Mouse (Mus musculus): ENCODE measurements around the gene Ankrd63. TPM values are rescaled to one million over a fixed set of nuclear protein-coding genes. Genes with fewer than 3 reads are reported as not detected.
A peak's percentile ranks its signal among the peaks of the same experiment; 100 is the strongest.

Gene Ankrd63
- polyA plus RNA-seq, 1 experiment = not detected

DNA sequence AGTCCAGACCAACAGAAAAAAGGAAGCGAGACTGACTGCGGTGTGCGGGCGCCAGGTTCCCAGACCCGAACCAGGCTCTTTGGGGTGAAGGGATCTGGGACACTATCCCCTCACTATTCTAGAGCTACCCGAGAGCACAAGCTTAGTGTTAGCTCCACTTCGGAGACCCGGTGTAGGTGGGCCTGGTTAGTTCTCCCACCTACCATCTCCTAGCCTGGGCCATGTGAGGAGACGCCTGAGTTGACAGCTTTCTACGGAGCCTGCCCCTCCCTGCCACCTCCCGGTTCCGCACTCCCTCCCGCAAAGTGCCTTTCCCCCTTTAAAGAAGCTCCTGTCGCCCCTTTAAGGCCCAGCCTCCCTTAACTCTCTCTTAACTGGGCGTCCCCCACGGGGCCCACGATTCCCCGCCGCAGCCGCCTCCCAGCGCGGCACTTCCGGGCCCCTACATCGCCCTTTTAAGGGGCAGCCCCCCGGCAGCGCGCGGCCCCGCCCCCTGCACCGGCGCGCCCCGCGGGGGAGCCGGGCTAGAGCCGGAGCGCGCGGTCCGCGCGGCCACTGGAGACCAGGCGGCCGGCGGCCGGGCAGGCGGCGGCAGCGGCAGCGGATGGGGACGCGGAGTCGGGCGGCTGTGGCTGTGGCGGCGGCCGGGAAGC lies 41.6 kb upstream of the Ankrd63 start, which contains the start of gene Inafm2:
Gene Inafm2, plus strand, starts transcription at position 527 of the 653 bp plus-strand sequence.
- WGBS = 11% methylated on average over 57 of the region's 57 CpGs

GRCm38 (mm10) chr2:118744621-118745020 lies 40.9 kb upstream of the Ankrd63 start:
- H3K27ac ChIP-seq (ENCODE audit: insufficient read depth, low read depth, low read length) = no peak overlapping the region
- H3K4me1 ChIP-seq (ENCODE audit: control insufficient read depth, insufficient read depth, low read length) = peaks cover 15% of the 10 kb centered on the region
- TF ChIP-seq CTCF (IDR thresholded peaks at IDR 0.05; ENCODE audit: insufficient read depth, low read depth, low read length) (no peak), POLR2A (IDR thresholded peaks at IDR 0.05; ENCODE audit: insufficient read depth, low read depth, low read length) (no peak)
- 25% methylated on average over 7 of the region's 7 CpGs for WGBS
- no peak overlapping the region for H3K4me3 ChIP-seq (ENCODE audit: insufficient read depth, low read depth, low read length)

More for the DNA sequence above, 41.6 kb upstream of the Ankrd63 start, which contains the start of gene Inafm2:
- TF ChIP-seq POLR2A (IDR thresholded peaks at IDR 0.05; ENCODE audit: insufficient read depth, low read depth, low read length) (peak; percentile 52), CTCF (IDR thresholded peaks at IDR 0.05; ENCODE audit: insufficient read depth, low read depth, low read length) (no peak)
- Histone ChIP-seq H3K4me1 (ENCODE audit: control insufficient read depth, insufficient read depth, low read length) (peaks cover 18% of the 10 kb centered on the region), H3K27ac (ENCODE audit: insufficient read depth, low read depth, low read length) (peak within 1 kb of the TSS; percentile 24), H3K4me3 (ENCODE audit: insufficient read depth, low read depth, low read length) (peak within 1 kb of the TSS; percentile 96)

DNA sequence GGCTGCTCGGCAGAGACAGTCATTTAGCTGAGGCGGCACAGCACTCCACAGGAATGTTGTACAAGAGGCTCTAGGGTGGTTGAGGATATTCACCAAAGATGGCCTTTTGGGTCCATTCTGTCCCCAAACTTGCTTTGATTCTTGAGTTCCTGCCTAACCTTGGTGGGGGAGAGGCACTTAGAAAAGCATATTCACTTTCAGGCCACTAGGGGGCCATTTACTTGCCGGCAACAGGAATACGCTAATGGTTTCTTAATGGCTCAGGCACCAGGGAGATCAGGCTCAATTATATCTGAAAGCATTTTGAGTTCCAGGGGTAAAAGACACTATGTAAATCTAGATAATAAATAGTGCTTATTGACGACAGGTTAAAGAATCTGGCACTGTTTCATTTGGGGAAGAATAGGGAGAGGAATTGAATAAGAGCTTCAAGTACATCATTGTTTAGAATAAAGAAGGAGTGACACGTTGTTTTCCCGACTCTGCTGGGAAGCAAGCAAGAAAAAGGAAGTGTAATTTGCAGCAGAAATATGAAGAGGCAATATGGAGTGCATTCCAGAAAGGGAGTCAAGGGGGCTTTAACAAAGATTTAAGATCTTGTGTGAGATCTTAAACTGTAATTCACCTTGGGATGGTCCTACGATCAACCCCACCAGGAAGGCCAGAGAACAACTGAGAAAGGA lies 39.6 kb upstream of the Ankrd63 start:
- Histone ChIP-seq H3K4me1 (ENCODE audit: control insufficient read depth, insufficient read depth, low read length) (peaks cover 8% of the 10 kb centered on the region), H3K27ac (ENCODE audit: insufficient read depth, low read depth, low read length) (no peak overlapping the region), H3K4me3 (ENCODE audit: insufficient read depth, low read depth, low read length) (no peak overlapping the region)
- 24% methylated on average over 8 of the region's 8 CpGs for WGBS
- TF ChIP-seq CTCF (IDR thresholded peaks at IDR 0.05; ENCODE audit: insufficient read depth, low read depth, low read length) = no peak
- no peak for TF ChIP-seq POLR2A (IDR thresholded peaks at IDR 0.05; ENCODE audit: insufficient read depth, low read depth, low read length)

- H3K27ac ChIP-seq (ENCODE audit: insufficient read depth, low read depth, low read length) = no peak overlapping the region
- H3K4me1 ChIP-seq (ENCODE audit: control insufficient read depth, insufficient read depth, low read length) = peaks cover 6% of the 10 kb centered on the region
- no peak for TF ChIP-seq POLR2A (IDR thresholded peaks at IDR 0.05; ENCODE audit: insufficient read depth, low read depth, low read length)
- no peak for TF ChIP-seq CTCF (IDR thresholded peaks at IDR 0.05; ENCODE audit: insufficient read depth, low read depth, low read length)
- no peak overlapping the region for H3K4me3 ChIP-seq (ENCODE audit: insufficient read depth, low read depth, low read length)
- WGBS = 57% methylated on average over 9 of the region's 9 CpGs
Observed at GRCm38 (mm10) chr2:118741183-118741582, 37.4 kb upstream of the Ankrd63 start.

- 73% methylated on average over 3 of the region's 3 CpGs for WGBS
- peaks cover 6% of the 10 kb centered on the region for H3K4me1 ChIP-seq (ENCODE audit: control insufficient read depth, insufficient read depth, low read length)
- no peak overlapping the region for H3K4me3 ChIP-seq (ENCODE audit: insufficient read depth, low read depth, low read length)
Observed at GRCm38 (mm10) chr2:118740341-118740740, 36.6 kb upstream of the Ankrd63 start.

DNA sequence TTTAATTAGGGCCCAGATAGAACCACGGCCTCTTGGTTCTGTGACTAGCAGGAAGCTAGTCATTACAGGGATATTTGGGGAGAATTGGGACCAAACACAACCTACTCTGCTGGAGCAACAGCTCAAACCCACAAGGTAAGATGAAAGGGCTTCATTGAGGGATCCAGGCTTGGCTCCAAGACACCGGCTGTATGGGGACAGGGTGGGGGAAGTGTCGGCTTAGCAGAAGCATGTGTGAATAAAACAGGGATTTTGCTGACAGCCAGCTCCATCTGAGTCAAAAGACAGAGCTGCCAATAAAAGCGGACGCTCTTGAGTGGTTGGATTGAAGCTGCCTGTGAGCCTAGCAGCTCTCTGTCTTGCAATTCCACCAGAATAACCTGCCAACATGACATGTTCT lies 29.6 kb upstream of the Ankrd63 start:
- Histone ChIP-seq H3K27ac (ENCODE audit: insufficient read depth, low read depth, low read length) (no peak overlapping the region), H3K4me1 (ENCODE audit: control insufficient read depth, insufficient read depth, low read length) (peaks cover 17% of the 10 kb centered on the region), H3K4me3 (ENCODE audit: insufficient read depth, low read depth, low read length) (no peak overlapping the region)
- TF ChIP-seq CTCF (IDR thresholded peaks at IDR 0.05; ENCODE audit: insufficient read depth, low read depth, low read length) (no peak), POLR2A (IDR thresholded peaks at IDR 0.05; ENCODE audit: insufficient read depth, low read depth, low read length) (no peak)
- WGBS = 48% methylated on average over 5 of the region's 5 CpGs

More at GRCm38 (mm10) chr2:118740341-118740740, 36.6 kb upstream of the Ankrd63 start:
- no peak for TF ChIP-seq CTCF (IDR thresholded peaks at IDR 0.05; ENCODE audit: insufficient read depth, low read depth, low read length)
- no peak overlapping the region for H3K27ac ChIP-seq (ENCODE audit: insufficient read depth, low read depth, low read length)

DNA sequence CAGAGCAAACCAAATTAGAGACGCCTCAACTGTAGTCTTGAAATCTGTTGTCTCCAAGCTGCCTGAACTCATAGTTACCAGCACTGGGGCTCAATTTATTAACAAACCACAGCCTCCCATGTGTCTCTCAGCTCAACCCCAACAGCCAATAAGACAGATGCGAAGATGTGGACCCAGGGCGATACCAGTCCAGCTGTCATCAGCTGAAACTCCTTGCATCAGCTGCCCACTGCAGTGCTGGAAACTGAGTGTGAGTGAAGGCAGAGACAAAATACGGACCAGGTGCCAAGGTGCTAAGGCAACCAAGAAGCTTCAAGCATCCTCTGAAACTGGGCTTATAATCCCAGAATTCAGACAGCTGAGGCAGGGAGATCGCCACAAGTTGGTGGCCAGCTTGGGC lies 28.2 kb upstream of the Ankrd63 start:
- no peak for TF ChIP-seq CTCF (IDR thresholded peaks at IDR 0.05; ENCODE audit: insufficient read depth, low read depth, low read length)
- TF ChIP-seq POLR2A (IDR thresholded peaks at IDR 0.05; ENCODE audit: insufficient read depth, low read depth, low read length) = no peak
- H3K4me1 ChIP-seq (ENCODE audit: control insufficient read depth, insufficient read depth, low read length) = peaks cover 22% of the 10 kb centered on the region
- H3K27ac ChIP-seq (ENCODE audit: insufficient read depth, low read depth, low read length) = no peak overlapping the region
- no peak overlapping the region for H3K4me3 ChIP-seq (ENCODE audit: insufficient read depth, low read depth, low read length)
- 70% methylated on average over 5 of the region's 5 CpGs for WGBS

GRCm38 (mm10) chr2:118730622-118730915 lies 26.8 kb upstream of the Ankrd63 start:
- TF ChIP-seq POLR2A (IDR thresholded peaks at IDR 0.05; ENCODE audit: insufficient read depth, low read depth, low read length) = no peak
- peak; percentile 90 for TF ChIP-seq CTCF (IDR thresholded peaks at IDR 0.05; ENCODE audit: insufficient read depth, low read depth, low read length)
- 10% methylated on average over 3 of the region's 3 CpGs for WGBS
- H3K4me1 ChIP-seq (ENCODE audit: control insufficient read depth, insufficient read depth, low read length) = peaks cover 22% of the 10 kb centered on the region
- H3K4me3 ChIP-seq (ENCODE audit: insufficient read depth, low read depth, low read length) = no peak overlapping the region
- no peak overlapping the region for H3K27ac ChIP-seq (ENCODE audit: insufficient read depth, low read depth, low read length)

GRCm38 (mm10) chr2:118729816-118730621 lies 26.3 kb upstream of the Ankrd63 start:
- WGBS = 35% methylated on average over 8 of the region's 8 CpGs
- TF ChIP-seq POLR2A (IDR thresholded peaks at IDR 0.05; ENCODE audit: insufficient read depth, low read depth, low read length) = no peak
- no peak overlapping the region for H3K27ac ChIP-seq (ENCODE audit: insufficient read depth, low read depth, low read length)

More at GRCm38 (mm10) chr2:118729816-118730621, 26.3 kb upstream of the Ankrd63 start:
- peaks cover 22% of the 10 kb centered on the region for H3K4me1 ChIP-seq (ENCODE audit: control insufficient read depth, insufficient read depth, low read length)
- H3K4me3 ChIP-seq (ENCODE audit: insufficient read depth, low read depth, low read length) = no peak overlapping the region
